Mouse (Mus musculus): ENCODE data around the gene Tmem191c. TPM values are rescaled to one million over a fixed set of nuclear protein-coding genes. Genes with fewer than 3 reads are reported as not detected.
A peak's percentile ranks its signal among the peaks of the same experiment; 100 is the strongest.
"Not testable (repeated sequence)": the region's sequence is repeated elsewhere in the genome, so short reads cannot be mapped to it uniquely, and the experiment has no call there.

The Tmem191c gene
- 1 to 10 TPM; 2.0 to 2.7 TPM for total RNA-seq (2021)

DNA sequence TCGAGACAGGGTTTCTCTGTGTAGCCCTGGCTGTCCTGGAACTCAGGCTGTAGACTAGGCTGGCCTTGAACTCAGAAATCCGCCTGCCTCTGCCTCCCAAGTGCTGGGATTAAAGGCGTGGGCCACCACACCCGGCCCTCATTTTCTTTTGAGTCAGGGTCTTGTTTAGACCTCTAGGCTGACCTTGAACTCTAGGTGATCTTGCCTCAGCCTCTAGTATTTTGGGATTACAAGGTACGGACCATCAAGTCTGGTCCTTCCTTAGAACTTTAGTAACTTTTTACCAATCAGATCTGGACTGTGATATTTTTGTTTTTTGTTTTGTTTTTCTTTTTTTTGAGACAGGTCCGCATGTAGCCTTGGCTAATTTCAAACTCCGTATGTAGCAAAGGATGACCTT, at the start of gene Tmem191c:
TSS of gene Tmem191c (plus strand) at position 357 of the 400 bp plus-strand sequence.
- intact Hi-C loops (cut with DNase I) = loop anchor here (1.0 to 10.0 kb wide), 3 partner anchors 65 to 381 kb away; partner anchors contain the start of genes Ppm1f and Sdf2l1
- no peak for DNase-seq (ENCODE audit: low spot score)

DNA sequence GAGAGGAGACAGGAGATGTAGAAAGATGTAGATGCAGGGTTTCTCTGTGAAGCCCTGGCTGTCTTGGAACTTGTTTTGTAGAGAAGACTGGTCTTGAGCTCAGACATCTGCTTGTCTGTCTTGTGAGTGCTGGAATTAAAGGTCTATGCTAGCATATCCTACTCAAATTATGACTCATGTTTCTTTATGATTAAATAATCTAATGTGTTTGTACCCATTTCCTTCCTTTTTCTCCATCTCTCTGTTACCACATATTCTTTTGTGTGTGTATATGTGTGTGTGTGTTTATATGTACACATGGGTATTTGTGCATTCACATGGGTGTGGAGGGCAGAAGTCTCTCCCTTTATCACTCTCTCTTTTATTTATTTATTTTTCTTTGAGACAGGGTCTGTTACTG, 49.4 kb upstream of the Tmem191c start:
- DNase-seq (ENCODE audit: low spot score) = no peak
- intact Hi-C loops (cut with DNase I) = no loop called here

DNA sequence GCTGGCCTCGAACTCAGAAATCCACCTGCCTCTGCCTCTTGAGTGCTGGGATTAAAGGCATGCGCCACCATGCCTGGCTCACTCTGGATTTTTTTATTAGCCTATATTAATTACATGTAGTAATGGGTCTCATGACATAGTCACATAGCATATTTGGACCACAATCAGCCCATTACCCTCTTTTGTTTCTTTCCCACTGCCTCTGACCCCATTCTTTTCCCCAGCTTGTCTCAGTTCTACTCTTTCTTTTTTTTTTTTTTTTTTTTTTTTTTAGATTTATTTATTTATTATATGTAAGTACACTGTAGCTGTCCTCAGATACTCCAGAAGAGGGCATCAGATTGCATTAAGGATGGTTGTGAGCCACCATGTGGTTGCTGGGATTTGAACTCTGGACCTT, 44.4 kb upstream of the Tmem191c start:
- intact Hi-C loops (cut with DNase I); DNase-seq (ENCODE audit: low spot score): not testable (repeated sequence)

- intact Hi-C loops (cut with DNase I) = loop anchor here (2.0 kb wide), 1 partner anchor 24 kb away; the partner anchor contains the start of gene Rimbp3
- DNase-seq (ENCODE audit: low spot score) = peak; percentile 93
These were observed 42.8 kb upstream of the Tmem191c start, which contains the start of gene Hic2 for GRCm38 (mm10) chr16:17232794-17233701. Hic2 (plus strand) TSS chr16:17233572.

DNA sequence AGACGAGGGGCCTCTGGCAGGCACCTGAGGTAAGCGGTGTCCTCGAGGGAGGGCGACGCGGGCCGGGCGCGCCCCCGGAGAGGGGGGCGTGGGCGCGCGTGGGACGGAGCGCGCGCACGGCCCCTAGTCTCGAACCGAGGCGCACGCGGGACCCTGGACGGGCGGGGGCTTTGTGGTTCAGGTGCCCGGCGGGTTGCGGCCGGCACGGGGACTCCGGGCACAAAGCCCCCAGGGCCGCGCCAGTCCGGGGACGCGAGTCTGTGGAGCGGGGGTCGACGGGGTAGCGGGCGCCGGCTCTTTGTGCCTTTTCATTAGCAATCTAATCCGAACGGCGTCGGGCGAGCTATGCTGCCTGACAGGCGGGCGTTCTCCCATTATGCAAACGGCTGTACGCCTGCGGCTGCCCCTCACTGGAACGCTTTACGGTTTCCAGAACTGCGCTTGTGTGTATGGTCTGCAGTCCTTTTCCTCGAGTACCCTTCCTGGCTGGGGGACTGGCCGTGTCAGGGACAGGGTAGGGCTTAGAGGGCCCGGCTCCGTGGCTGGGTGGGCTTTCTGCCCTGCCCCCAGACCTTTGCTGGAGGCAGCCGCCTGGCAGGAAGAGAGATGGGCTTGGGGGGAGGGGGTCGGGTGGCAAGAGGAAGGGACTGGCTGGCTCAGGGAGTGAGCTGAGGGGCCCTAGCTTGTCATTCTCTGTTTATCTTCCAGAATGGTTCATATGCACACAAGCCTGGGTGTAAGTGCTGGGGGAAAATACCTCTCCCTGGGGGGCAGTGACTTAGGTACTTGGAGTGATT, 42.0 kb upstream of the Tmem191c start:
- intact Hi-C loops (cut with DNase I) = loop anchor here (2.0 kb wide), 1 partner anchor 25 kb away; the partner anchor contains the start of gene Rimbp3
- peak; percentile 6 for DNase-seq (ENCODE audit: low spot score)

- DNase-seq (ENCODE audit: low spot score) = no peak
- intact Hi-C loops (cut with DNase I) = no loop called here
These were observed 41.4 kb upstream of the Tmem191c start for GRCm38 (mm10) chr16:17234499-17234895.

DNA sequence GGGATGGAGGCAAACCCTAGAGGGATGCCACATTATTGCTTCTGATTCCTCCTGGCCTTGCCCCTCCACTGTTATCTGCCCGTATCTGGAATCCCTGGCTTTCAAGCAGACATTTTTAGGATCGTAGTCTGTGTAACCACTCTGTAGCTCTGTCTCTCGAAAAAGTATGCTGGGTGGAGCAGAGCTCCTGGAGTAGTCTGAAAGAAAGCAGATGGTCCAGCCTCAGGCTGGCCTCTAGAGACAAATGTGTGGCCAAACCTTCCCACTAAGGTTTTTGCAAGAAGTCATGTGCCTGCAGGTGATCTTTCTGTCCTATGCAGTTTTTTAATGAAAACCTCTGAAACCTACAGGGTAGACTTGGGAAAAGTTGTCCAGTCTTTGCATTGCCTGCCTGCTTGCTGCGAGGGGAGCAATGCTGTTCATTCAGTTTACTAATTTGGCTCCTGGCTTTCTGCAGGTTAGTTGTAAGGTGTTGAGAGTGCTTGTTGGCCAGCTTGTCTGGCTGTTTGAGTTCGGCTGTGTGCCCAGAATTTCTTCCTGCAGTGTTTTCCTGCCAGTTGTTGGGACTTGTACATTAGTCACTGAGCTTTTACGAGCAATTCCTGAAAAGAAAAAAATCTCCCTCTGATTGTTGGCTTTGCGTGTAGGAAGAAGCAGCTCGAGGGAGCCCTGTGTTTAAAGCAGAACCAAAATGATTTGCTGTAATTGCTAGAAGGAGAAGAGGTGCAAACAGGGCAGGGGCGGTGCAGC, 40.8 kb upstream of the Tmem191c start:
- no peak for DNase-seq (ENCODE audit: low spot score)
- intact Hi-C loops (cut with DNase I) = no loop called here

DNA sequence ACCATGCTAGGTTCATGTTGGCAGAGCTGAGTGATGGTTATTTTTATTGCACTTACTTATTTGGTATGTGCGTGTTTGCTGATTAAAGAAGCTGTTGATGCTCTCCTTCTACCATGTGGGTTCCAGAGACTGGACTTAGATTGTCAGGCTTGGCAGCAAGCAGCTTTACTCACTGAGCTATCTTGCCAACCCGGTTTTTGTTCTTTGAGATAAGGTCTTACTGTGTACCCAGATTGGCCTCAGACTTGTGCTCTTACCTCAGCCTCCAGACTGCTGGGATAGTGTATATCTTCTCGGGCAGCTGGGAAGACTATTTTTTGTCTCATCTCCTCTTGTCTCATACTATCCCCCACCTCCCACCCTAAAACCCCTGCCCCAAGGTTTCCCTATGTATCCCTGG, 38.2 kb upstream of the Tmem191c start:
- intact Hi-C loops (cut with DNase I) = loop anchor here (2.0 kb wide), 1 partner anchor 19 kb away; no protein-coding TSS in a partner anchor
- no peak for DNase-seq (ENCODE audit: low spot score)

DNA sequence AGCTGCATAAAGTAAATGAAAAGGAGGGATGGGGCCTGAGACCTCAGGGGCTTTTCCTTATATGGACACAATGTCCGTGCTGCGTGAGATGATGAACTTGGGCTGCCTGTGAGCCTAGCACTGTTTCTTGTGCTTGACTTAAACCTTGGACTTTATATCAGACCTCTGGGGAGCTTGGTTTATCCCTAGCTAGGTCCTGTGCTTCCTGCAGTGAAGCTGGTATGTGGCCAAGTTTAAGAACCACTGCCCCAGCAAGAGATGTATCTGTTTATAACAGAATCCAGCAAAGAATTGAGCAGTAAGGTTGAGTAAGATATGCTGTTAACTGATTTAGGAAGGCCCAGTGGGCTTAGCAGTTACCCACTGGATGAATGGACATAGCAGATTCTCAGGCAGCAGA, 36.5 kb upstream of the Tmem191c start:
- no peak for DNase-seq (ENCODE audit: low spot score)
- intact Hi-C loops (cut with DNase I) = loop anchor here (2.0 kb wide), 1 partner anchor 17 kb away; no protein-coding TSS in a partner anchor

- no peak for DNase-seq (ENCODE audit: low spot score)
- intact Hi-C loops (cut with DNase I) = no loop called here
These were observed 32.1 kb upstream of the Tmem191c start for GRCm38 (mm10) chr16:17243731-17244130.

DNA sequence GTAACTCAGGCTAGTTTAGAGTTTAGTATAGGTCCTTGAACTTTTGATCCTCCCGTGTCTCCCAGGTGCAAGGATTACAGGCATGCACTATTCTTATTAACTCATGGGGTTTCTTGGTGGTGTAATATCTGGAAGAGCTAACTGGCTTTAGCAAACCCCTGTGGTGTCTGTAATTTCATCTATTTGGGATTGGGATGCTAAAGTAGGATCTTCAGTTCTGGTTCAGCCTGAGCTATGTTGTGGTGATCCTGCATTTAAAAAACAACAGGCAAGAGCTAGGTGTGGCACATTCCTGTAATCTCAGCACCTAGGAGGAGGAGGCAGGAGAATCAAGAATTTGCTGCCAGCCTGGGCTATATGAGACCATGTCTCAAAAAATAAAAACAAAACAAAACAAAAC, 30.9 kb upstream of the Tmem191c start:
- DNase-seq (ENCODE audit: low spot score) = no peak
- intact Hi-C loops (cut with DNase I) = no loop called here

GRCm38 (mm10) chr16:17247727-17248126, 28.1 kb upstream of the Tmem191c start:
- no peak for DNase-seq (ENCODE audit: low spot score)
- intact Hi-C loops (cut with DNase I) = no loop called here

DNA sequence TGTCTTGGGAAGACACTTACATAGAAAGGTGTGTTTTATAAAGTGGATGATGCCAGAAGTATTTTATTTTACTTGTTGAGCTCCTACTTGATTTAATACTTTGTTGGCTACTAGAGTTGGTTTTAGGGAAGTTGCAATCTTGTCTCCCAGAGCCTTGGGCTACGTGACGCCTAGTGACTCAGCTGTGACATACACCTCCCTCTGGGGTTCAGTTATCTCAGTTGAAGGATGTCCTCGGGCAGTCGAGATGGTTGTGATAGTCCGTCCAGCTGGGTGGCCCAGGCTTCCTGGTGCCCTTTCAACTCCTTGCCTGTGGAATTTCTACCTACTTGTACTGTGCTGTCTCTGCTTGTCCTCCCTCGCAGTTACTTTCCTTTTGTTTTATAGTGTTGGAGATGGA, 26.7 kb upstream of the Tmem191c start:
- no peak for DNase-seq (ENCODE audit: low spot score)
- intact Hi-C loops (cut with DNase I) = no loop called here

DNA sequence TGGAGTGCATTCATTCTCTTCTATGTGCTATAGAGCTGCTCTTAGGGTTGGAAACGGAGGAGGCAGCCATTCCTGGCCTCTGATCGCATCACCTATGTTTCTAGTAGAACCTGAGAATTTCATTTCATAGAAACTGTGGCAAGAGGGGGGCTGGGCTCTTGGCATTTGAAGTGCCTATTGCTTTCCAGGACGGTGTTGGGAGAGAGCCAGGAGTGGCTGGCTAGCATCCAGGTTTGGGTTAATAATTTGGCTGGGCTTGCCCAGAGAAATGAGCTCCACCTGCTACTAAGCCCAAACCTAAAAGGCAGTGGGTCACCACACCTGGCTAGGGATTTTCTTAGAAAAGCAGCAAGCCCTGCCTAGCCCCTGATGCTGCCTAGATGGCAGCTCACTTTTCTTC, 24.3 kb upstream of the Tmem191c start:
- DNase-seq (ENCODE audit: low spot score) = no peak
- intact Hi-C loops (cut with DNase I) = no loop called here

GRCm38 (mm10) chr16:17252086-17252726, 23.7 kb upstream of the Tmem191c start:
- no peak for DNase-seq (ENCODE audit: low spot score)
- intact Hi-C loops (cut with DNase I) = no loop called here

DNA sequence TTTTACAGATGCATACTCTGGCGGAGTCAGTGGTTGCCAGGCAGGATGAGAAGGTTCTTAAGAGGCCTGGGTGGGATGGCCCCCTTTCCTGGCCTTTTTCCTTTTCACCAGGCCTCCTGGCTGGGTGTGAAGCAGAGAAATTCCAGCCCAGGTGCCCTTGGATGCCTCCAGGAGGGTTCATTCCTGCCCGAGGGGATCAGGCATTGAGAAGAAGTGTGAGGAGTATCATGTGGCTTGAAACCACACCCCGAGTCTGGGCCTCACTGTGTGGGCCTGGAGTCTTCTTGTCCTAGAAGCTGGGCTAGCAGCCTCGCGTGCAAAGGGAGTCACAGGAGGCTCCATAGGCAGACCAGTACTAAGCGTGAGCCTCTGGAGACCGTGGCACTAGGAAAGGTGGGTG, 23.0 kb upstream of the Tmem191c start:
- intact Hi-C loops (cut with DNase I) = no loop called here

DNA sequence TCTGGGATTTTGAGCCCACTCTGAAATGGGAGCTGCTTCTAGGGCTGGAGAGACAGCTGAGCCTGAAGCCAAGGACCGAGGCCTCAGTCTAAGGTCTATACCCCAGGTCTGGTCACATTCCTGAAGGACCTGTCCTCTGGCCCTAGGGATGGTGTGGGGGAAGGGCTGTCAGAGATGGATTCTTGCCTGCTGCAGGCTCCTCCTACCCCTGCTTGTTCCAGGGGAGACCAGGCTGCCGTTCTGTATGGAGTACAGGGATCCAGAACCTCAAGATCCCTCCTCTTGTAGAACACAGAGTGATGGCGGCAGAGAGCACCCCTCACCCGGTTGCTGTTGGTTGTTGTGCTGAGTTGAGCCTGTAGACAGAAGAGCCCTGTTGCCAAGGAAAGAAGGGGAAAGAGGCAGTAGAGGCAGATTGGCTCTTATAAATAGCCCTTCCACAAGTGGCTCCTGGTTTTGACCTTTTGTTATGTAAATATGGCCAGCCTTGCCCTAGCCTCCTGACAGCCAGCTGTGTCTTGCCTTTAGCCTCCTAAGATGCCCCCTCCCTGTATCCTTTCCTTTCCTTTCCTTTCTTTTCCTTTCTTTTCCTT, 21.8 kb upstream of the Tmem191c start:
- no peak for DNase-seq (ENCODE audit: low spot score)
- intact Hi-C loops (cut with DNase I) = no loop called here

More for the DNA sequence above, 23.0 kb upstream of the Tmem191c start:
- no peak for DNase-seq (ENCODE audit: low spot score)

GRCm38 (mm10) chr16:17255270-17255669, 20.6 kb upstream of the Tmem191c start:
- intact Hi-C loops (cut with DNase I) = no loop called here
- DNase-seq (ENCODE audit: low spot score) = no peak

DNA sequence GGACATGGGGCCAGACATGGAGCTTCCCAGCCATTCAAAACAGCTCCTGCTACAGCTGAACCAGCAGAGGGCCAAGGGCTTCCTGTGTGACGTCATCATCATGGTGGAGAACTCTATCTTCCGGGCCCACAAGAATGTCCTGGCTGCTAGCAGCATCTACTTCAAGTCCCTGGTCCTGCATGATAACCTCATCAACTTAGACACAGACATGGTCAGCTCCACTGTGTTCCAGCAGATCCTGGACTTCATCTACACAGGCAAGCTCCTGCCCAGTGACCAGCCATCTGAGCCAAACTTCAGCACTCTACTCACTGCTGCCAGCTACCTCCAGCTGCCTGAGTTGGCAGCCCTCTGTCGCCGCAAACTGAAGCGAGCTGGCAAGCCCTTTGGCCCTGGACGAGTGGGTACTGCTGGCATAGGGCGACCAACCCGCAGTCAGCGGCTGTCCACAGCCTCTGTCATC, 18.5 kb upstream of the Tmem191c start:
- intact Hi-C loops (cut with DNase I) = loop anchor here (2.0 kb wide), 1 partner anchor 19 kb away; no protein-coding TSS in a partner anchor
- DNase-seq (ENCODE audit: low spot score) = peak; percentile 42
